In the genomic region with DNA sequence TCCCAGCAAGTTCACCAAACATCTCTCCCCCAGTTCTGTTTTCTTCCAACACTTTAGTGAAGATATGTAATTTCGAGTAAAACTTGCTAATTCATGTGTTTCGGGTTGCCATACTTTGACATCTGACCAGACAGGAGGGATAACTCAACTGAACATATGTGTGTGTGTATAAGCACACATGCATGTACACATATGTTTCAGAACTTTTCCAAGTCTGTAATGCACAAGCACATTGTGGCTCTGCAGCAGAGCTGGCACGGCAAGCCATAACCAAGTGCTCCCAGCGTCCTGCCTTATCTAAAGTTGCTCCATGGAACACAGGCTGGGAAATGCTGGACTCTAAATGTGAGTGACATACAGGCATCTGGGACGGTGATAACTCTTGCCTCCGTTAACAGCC, we compare ENCODE assay signal across 21 mouse cellular contexts.
DNase-seq lines count a peak whose midpoint lies in the region; ATAC-seq and TF ChIP-seq lines count a peak whose summit lies in the region.
"Had no signal": no experiment of that assay in that cellular context is flagged by ENCODE, and none has a peak within 500 bp of the region (broad histone marks: within the 10 kb centered on the region; RNA-seq: fewer than 3 reads in every experiment).

No protein-coding gene starts in this region.

- ATAC-seq in forebrain, embryonic 13.5 days = peak; percentile 41; the same call in 1 of the 2 replicates
- ATAC-seq in forebrain, embryonic 12.5 days (ENCODE audit: low FRiP score) = no peak
- ATAC-seq in forebrain, postnatal 0 days = peak; percentile 73
- no peak for ATAC-seq in forebrain, embryonic 15.5 days (replicated peaks)
- no peak for ATAC-seq in liver, embryonic 13.5 days (ENCODE audit: low read depth)
- no peak for ATAC-seq in liver, embryonic 11.5 days (replicated peaks; ENCODE audit: low FRiP score)
- ATAC-seq: activated CD4-positive, CD25-positive, alpha-beta regulatory T cell, adult 4 months; hindbrain, embryonic 16.5 days; intestine, embryonic 15.5 days had no signal

- peaks cover 5% of the 10 kb centered on the region; the same call in 1 of the 2 replicates for H3K36me3 ChIP-seq in forebrain, embryonic 13.5 days (ENCODE audit: poor library complexity, severe bottlenecking)
- H3K36me3 ChIP-seq in forebrain, embryonic 12.5 days (replicated peaks) = 0 out of 2 replicates have a peak, but pooled peaks cover 4% of the 10 kb centered on the region
- no peaks in the 10 kb centered on the region for H3K36me3 ChIP-seq in forebrain, postnatal 0 days (ENCODE audit: insufficient read depth)
- no peaks in the 10 kb centered on the region for H3K36me3 ChIP-seq in forebrain, embryonic 15.5 days
- no peaks in the 10 kb centered on the region for H3K36me3 ChIP-seq in heart, embryonic 10.5 days
- H3K36me3 ChIP-seq in liver, embryonic 13.5 days = peaks cover 69% of the 10 kb centered on the region
- no peaks in the 10 kb centered on the region; the same call in 1 of the 2 replicates for H3K36me3 ChIP-seq in liver, embryonic 11.5 days (ENCODE audit: control insufficient read depth, insufficient read depth, low read length)
- H3K36me3 ChIP-seq: heart, embryonic 13.5 days; hindbrain, embryonic 13.5 days; intestine, embryonic 15.5 days had no signal

- no peak overlapping the region for H3K4me2 ChIP-seq in forebrain, embryonic 13.5 days
- no peak overlapping the region for H3K4me2 ChIP-seq in forebrain, embryonic 12.5 days
- no peak overlapping the region for H3K4me2 ChIP-seq in forebrain, postnatal 0 days (ENCODE audit: low read depth)
- no peak overlapping the region for H3K4me2 ChIP-seq in forebrain, embryonic 15.5 days (replicated peaks)
- H3K4me2 ChIP-seq in liver, embryonic 13.5 days = no peak overlapping the region
- H3K4me2 ChIP-seq in liver, embryonic 11.5 days = no peak overlapping the region
- H3K4me2 ChIP-seq: heart, embryonic 13.5 days; hindbrain, embryonic 13.5 days; intestine, embryonic 15.5 days had no signal

- no peaks in the 10 kb centered on the region for H3K9me3 ChIP-seq in forebrain, embryonic 13.5 days (replicated peaks)
- H3K9me3 ChIP-seq in forebrain, embryonic 12.5 days = no peaks in the 10 kb centered on the region
- H3K9me3 ChIP-seq in forebrain, postnatal 0 days (ENCODE audit: low read length) = no peaks in the 10 kb centered on the region
- H3K9me3 ChIP-seq in forebrain, embryonic 15.5 days = no peaks in the 10 kb centered on the region
- H3K9me3 ChIP-seq in heart, embryonic 10.5 days = no peaks in the 10 kb centered on the region
- no peaks in the 10 kb centered on the region for H3K9me3 ChIP-seq in liver, embryonic 13.5 days (replicated peaks)
- H3K9me3 ChIP-seq in liver, embryonic 11.5 days (ENCODE audit: control insufficient read depth, low read length) = no peaks in the 10 kb centered on the region
- H3K9me3 ChIP-seq: heart, embryonic 13.5 days; hindbrain, embryonic 10.5 days; hindbrain, embryonic 13.5 days; intestine, embryonic 15.5 days had no signal

- WGBS in forebrain, embryonic 13.5 days = 89% methylated on average over 6 of the region's 6 CpGs
- WGBS in forebrain, embryonic 12.5 days = 85% methylated on average over 6 of the region's 6 CpGs
- 64% methylated on average over 6 of the region's 6 CpGs for WGBS in forebrain, postnatal 0 days
- WGBS in forebrain, embryonic 15.5 days = 76% methylated on average over 6 of the region's 6 CpGs
- WGBS in heart, embryonic 10.5 days = 39% methylated on average over 6 of the region's 6 CpGs
- WGBS in liver, embryonic 13.5 days (ENCODE audit: insufficient replicate concordance) = 48% methylated on average over 6 of the region's 6 CpGs
- WGBS in liver, embryonic 11.5 days = 60% methylated on average over 6 of the region's 6 CpGs

- H3K4me3 ChIP-seq in forebrain, embryonic 13.5 days = no peak overlapping the region
- no peak overlapping the region for H3K4me3 ChIP-seq in forebrain, embryonic 12.5 days (replicated peaks)
- no peak overlapping the region for H3K4me3 ChIP-seq in forebrain, postnatal 0 days (ENCODE audit: low read depth, low read length)
- H3K4me3 ChIP-seq in forebrain, embryonic 15.5 days = no peak overlapping the region
- no peak overlapping the region for H3K4me3 ChIP-seq in heart, embryonic 10.5 days
- no peak overlapping the region for H3K4me3 ChIP-seq in liver, embryonic 13.5 days (replicated peaks)
- no peak overlapping the region for H3K4me3 ChIP-seq in liver, embryonic 11.5 days (ENCODE audit: low read depth, low read length)
- H3K4me3 ChIP-seq: heart, embryonic 13.5 days; hindbrain, embryonic 10.5 days; hindbrain, embryonic 13.5 days; intestine, embryonic 15.5 days had no signal

- peak; percentile 51 for DNase-seq in forebrain, postnatal 0 days
- peak; percentile 11 for DNase-seq in heart, postnatal 4 days
- DNase-seq in heart, embryonic 10.5 days (ENCODE audit: low spot score) = no peak
- no peak for DNase-seq in liver, embryonic 13.5 days
- DNase-seq in liver, embryonic 11.5 days (ENCODE audit: low spot score) = no peak
- DNase-seq: adrenal gland, adult 8-10 months; adrenal gland, postnatal 25 days; cerebellum, adult 18-20 months; cerebellum, adult 9-10 months; cerebellum, postnatal 14 days; gastrocnemius, postnatal 25 days; heart, adult 18-20 months had no signal

- no peaks in the 10 kb centered on the region for H3K27me3 ChIP-seq in forebrain, embryonic 13.5 days
- H3K27me3 ChIP-seq in forebrain, embryonic 12.5 days = no peaks in the 10 kb centered on the region
- no peaks in the 10 kb centered on the region for H3K27me3 ChIP-seq in forebrain, postnatal 0 days (ENCODE audit: insufficient read depth, low read length)
- H3K27me3 ChIP-seq in forebrain, embryonic 15.5 days = no peaks in the 10 kb centered on the region
- H3K27me3 ChIP-seq in heart, embryonic 10.5 days (ENCODE audit: insufficient read depth, poor library complexity, severe bottlenecking) = no peaks in the 10 kb centered on the region
- no peaks in the 10 kb centered on the region for H3K27me3 ChIP-seq in liver, embryonic 13.5 days
- H3K27me3 ChIP-seq in liver, embryonic 11.5 days (replicated peaks; ENCODE audit: control insufficient read depth, insufficient read depth, low read length) = no peaks in the 10 kb centered on the region
- H3K27me3 ChIP-seq: heart, embryonic 13.5 days; hindbrain, embryonic 13.5 days; intestine, embryonic 15.5 days had no signal

- no peak overlapping the region for H3K27ac ChIP-seq in forebrain, embryonic 13.5 days
- no peak overlapping the region for H3K27ac ChIP-seq in forebrain, embryonic 12.5 days
- H3K27ac ChIP-seq in forebrain, postnatal 0 days (ENCODE audit: low read depth, low read length) = no peak overlapping the region
- no peak overlapping the region for H3K27ac ChIP-seq in forebrain, embryonic 15.5 days (replicated peaks)
- H3K27ac ChIP-seq in heart, embryonic 10.5 days = no peak overlapping the region
- H3K27ac ChIP-seq in liver, embryonic 13.5 days = peak overlapping the region; percentile 13; the same call in 1 of the 2 replicates
- no peak overlapping the region for H3K27ac ChIP-seq in liver, embryonic 11.5 days (ENCODE audit: low read depth, low read length)
- H3K27ac ChIP-seq: heart, embryonic 13.5 days; hindbrain, embryonic 10.5 days; hindbrain, embryonic 13.5 days; intestine, embryonic 15.5 days had no signal

- peaks cover 25% of the 10 kb centered on the region for H3K4me1 ChIP-seq in forebrain, embryonic 13.5 days
- peaks cover 10% of the 10 kb centered on the region for H3K4me1 ChIP-seq in forebrain, embryonic 12.5 days
- H3K4me1 ChIP-seq in forebrain, postnatal 0 days (ENCODE audit: insufficient read depth) = 0 out of 2 replicates have a peak, but pooled peaks cover 4% of the 10 kb centered on the region
- H3K4me1 ChIP-seq in forebrain, embryonic 15.5 days = peaks cover 27% of the 10 kb centered on the region
- peaks cover 14% of the 10 kb centered on the region; the same call in 1 of the 2 replicates for H3K4me1 ChIP-seq in heart, embryonic 10.5 days
- peaks cover 31% of the 10 kb centered on the region for H3K4me1 ChIP-seq in liver, embryonic 13.5 days (replicated peaks)
- peaks cover 2% of the 10 kb centered on the region; the same call in 1 of the 2 replicates for H3K4me1 ChIP-seq in liver, embryonic 11.5 days (replicated peaks; ENCODE audit: control insufficient read depth, insufficient read depth, low read length)
- H3K4me1 ChIP-seq: intestine, embryonic 15.5 days had no signal

- no peak for TF ChIP-seq CTCF in forebrain, postnatal 0 days (IDR thresholded peaks at IDR 0.05; ENCODE audit: low read depth)

- H3K9ac ChIP-seq in forebrain, embryonic 13.5 days = no peak overlapping the region
- no peak overlapping the region for H3K9ac ChIP-seq in forebrain, embryonic 12.5 days
- H3K9ac ChIP-seq in forebrain, postnatal 0 days = no peak overlapping the region
- H3K9ac ChIP-seq in forebrain, embryonic 15.5 days (replicated peaks) = no peak overlapping the region
- H3K9ac ChIP-seq in liver, embryonic 13.5 days = no peak overlapping the region
- no peak overlapping the region for H3K9ac ChIP-seq in liver, embryonic 11.5 days (ENCODE audit: low read depth, low read length)
- H3K9ac ChIP-seq: heart, embryonic 13.5 days; hindbrain, embryonic 13.5 days; intestine, embryonic 15.5 days had no signal

Comparison
In these comparisons a context has a peak if more than half of its experiments do, and no peak if none do; other contexts are left out.
1. ATAC-seq: peak in forebrain, embryonic 13.5 days (single experiment) and forebrain, postnatal 0 days (single experiment); none in forebrain, embryonic 12.5 days (single experiment), forebrain, embryonic 15.5 days (single experiment), liver, embryonic 13.5 days (single experiment) and liver, embryonic 11.5 days (single experiment).
2. DNase-seq: peak in forebrain, postnatal 0 days (single experiment) and heart, postnatal 4 days (single experiment); none in heart, embryonic 10.5 days (single experiment), liver, embryonic 13.5 days (single experiment) and liver, embryonic 11.5 days (single experiment).